Mouse (Mus musculus) CD4-positive, CD25-positive, alpha-beta regulatory T cell, adult 2 months (primary cell): Measurements from ENCODE around the gene Cnn2.

Experiments used
- DNase-seq: peaks from one replicate; pipeline ENCODE4 v3.0.0-alpha.2; 2012; ENCODE audit warnings: low read depth, low spot score

Cnn2 gene

DNA sequence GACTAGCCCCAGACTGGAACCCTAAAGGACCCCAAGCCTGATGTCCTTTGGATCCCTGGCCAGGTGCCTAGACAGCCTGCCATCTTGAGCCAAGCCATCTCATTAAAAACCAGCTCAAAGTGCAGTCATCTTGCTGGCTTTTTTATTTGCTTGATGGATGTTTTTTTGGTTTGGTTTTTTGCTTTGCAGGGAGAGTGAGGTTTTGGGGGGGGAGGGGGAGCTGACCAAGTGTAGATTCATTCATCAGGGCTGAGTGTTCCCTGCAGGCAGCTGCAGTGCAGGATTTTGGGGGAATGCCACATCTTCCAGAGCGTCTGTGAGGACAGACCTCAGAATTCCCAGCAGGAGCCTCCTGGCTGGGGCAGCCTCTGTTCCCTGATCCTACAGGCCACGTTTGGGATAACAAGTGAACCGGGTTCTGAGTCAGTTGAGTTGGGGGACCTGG, 19.2 kb upstream of the Cnn2 start:
- no peak for DNase-seq

DNA sequence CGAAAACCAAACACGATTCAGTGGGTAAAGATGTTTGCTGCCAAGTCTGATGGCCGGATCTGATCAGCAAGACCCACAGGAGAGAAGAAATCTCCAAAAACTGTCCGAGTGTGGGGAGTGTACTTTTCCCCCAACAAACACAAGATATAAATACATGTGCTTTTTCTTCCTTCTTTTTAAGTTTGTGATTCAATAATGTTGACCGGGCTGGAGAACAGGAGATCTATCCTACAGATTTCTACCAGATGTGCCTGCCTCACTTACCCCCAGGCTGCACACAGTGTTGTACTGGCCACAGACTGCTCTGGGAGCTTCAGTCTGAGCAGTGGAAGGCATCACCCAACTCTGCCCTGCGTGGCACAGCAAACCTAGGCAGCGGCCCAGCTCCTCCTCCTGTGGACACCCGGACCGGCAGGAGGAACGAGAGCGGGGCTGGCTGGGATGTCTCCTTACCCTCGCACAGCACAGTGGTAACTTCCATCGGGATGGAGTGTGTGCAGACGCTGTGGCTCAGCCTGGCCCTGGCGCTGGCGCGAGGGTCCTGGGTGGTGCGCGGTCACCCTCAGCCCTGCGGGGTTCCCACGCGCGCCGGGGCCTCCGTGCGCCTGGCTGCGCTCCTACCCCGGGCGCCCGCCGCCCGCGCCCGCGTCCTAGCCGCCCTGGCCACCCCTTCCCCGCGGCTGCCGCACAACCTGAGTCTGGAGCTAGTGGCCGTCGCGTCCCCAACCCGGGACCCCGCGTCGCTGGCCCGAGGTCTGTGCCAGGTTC, 17.8 kb upstream of the Cnn2 start, which contains the start of gene Grin3b:
Gene Grin3b, plus strand, starts transcription at position 301 of the 768 bp plus-strand sequence.
- no peak for DNase-seq

DNA sequence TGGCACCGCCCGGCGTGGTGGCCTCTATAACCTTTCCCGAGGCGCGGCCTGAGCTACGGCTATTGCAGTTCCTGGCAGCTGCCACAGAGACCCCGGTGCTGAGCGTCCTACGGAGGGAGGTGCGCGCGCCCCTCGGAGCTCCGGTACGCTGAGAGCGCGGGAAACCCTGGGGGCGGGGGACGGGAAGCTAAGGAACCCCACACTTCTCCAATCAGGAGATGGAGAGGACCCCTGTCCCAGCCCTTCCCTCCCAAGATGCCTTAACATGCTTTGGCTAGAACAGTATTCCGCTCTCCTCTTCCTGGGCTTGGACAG, 17.2 kb upstream of the Cnn2 start:
- no peak for DNase-seq

DNA sequence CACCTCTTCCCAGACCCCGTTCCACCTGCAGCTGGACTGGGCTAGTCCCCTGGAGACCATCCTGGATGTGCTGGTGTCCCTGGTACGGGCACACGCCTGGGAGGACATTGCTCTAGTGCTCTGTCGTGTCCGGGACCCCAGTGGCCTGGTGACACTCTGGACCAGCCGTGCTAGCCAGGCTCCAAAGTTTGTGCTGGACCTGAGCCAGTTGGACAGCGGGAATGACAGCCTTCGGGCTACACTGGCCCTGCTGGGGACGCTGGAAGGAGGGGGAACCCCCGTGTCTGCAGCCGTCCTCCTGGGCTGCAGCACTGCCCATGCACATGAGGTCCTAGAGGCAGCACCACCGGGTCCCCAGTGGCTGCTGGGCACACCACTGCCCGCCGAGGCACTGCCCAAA, 15.6 kb upstream of the Cnn2 start:
- DNase-seq = no peak

DNA sequence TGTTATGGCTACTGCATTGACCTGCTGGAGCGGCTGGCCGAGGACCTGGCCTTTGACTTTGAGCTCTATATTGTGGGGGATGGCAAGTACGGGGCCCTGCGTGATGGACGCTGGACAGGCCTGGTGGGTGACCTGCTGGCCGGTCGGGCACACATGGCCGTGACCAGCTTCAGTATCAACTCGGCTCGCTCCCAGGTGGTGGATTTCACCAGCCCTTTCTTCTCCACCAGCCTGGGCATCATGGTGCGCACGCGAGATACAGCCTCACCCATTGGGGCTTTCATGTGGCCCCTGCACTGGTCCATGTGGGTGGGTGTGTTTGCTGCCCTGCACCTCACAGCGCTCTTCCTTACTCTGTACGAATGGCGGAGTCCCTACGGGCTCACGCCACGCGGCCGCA, 14.3 kb upstream of the Cnn2 start:
- no peak for DNase-seq

DNA sequence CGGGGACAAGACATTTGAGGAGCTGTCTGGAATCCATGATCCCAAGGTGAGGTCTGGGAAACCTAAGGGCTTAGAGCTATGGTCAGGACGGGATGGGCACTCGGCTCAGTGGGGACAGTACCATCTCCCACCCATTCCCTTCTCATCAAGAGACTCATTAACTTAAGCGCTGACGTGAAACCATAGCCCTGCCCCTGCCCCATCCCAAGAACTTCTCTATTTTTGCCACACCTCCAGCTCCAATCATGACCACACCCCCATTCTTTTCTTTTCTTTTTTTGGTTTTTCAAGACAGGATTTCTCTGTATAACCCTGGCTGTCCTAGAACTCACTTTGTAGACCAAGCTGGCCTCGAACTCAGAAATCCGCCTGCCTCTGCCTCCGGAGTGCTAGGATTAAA, 13.7 kb upstream of the Cnn2 start:
- no peak for DNase-seq

DNA sequence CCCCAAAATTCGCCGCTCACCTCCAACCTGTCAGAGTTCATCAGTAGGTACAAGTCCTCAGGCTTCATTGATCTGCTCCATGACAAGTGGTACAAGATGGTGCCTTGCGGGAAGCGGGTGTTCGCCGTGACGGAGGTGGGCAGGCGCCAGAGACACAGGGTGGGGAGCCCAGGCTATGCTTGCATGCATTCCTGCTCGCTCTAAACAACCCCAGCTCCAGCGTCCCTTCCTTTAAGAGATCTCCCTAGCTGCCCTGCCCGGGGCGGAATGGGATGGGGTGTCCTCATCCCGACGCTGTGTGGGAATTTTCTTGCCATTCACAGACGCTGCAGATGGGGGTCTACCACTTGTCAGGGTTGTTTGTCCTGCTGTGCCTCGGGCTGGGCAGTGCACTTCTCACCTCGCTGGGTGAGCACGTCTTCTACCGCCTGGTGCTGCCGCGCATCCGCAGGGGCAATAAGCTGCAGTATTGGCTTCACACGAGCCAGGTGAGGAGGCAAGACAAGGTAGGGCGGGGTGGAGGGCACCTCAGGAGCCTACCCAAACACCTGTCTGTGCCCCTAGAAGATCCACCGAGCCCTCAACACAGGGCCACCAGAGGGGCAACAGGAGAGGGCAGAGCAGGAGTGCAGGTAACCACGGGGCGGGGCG, 12.2 kb upstream of the Cnn2 start:
- no peak for DNase-seq

DNA sequence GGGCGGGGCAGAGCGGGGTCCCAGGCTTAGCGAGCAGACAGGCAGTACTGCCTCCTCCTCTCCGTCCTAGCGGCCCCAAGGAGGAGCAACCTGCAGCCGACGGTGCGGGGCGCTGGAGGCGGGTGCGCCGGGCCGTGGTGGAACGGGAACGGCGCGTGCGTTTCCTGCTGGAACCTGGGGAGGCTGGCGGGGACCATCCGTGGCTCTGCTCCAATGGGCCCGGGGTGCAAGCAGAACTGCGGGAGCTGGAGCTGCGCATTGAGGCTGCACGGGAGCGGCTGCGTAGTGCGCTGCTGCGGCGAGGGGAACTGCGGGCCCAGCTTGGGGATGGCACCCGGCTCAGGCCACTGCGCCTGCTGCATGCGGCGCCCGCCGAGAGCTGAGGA, 11.7 kb upstream of the Cnn2 start:
- DNase-seq = no peak

DNA sequence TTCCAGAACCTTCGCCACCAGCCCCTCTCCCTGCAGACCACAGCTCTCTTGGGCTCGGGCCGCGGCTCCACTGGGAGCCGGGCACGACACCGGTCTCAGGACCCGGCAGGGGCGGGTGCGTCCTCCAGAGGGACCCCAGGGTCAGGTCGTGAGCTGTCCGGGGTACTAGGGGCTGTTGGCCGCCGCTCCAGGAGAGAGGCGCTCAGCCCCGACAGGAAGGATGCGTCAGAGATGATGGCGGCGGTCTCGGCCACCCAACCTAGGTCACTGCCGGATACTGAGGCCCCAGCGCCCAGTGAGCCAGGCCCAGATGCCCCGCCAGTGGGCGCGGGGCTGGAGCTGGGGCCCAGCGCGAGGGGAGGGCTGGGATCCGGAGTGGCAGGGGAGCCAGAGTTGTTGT, 11.1 kb upstream of the Cnn2 start:
- DNase-seq = no peak

DNA sequence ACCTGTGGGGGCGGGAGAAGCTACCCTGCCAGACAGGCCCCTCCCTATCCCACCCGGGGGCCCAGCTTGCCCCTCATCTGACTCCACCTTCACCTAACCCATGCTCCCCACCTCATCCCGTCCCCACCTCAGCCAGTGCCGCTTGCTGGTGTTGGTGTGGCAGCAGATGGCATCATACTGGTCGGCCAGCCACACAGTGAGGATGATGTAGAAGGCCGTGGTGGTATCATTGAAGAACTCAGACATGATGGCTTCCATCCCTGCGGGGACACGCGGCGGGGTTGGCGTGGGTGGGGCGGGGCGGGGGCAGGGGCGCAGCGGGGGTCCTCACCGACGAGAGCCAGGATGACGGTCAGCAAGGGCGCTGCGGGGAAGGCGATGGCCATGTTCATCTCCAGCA, 10.3 kb upstream of the Cnn2 start:
- DNase-seq = no peak

DNA sequence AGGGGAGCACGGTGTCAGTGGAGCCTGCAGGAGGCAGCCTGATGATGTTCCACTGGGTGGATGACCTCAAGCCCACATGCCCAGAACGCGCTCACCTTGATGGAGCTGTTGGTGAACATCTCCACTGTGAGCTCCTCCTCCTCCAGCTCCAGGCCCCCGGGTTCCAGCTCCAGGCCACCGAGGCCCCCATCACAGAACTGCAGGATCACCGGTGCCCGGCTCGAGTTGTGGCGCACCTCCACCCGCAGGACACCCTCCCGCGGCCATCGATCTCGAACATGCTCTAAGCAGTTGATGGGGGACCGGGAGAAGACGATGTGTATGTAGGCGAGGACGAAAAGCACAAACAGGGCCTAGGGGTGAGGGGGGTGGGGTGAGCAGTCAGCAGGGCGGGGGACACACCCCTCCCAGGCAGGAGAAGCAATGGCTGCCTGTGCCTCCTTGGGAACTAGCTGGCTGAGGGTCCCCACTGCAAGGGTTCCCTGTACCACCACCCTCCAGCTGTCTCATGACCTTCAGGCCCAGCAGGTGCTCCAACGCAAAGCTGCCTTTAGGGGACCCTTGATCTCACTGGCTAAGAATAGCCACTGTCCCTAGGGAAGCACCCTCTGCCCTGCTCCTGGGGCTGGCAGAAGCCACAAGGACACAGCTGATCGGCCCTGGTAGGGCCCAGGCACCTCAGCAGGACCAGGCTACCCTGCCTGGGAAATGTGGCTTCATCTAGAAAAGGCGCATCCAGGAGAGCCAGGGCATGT, 8.8 kb upstream of the Cnn2 start:
- DNase-seq = no peak

DNA sequence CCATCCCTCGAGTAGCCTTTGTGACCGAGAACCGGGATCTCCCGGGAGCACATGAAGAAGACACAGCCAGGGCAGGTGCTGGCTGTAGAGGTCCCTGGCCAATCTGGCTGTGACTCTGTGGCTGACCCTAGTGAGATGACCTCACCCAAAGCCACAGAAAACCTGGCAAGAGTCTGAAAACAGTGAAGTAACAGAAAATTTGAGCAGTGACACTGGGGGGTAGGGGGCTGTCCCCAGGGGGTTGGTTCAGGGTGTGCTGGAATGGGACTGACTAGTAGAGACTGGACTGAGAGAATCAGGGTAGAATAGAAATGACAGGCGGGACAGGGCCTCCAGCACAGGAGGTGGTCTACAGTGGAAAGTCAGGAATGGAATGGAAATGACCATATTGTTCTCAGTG, 5.2 kb upstream of the Cnn2 start:
- DNase-seq = peak; percentile 29

DNA sequence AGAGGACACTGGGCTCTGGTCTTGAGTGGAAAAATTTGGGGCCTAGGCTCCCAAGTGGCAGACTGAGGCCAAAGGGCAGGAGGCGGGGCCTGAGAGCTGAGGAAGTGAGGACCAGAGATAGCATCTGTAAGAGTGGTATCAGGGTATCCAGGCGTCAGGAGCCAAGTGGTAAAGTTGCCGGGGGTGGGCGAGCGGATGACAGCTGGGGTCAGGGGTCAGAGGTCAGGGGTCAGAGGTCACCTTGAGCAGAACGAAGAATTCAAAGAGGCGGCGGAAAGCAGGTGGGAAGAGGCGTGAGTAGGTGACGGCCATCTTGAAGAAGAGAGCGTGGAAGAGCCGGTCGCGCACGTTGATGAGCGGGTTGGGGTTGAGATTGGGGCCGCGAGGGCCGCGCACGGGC, 4.7 kb upstream of the Cnn2 start:
- peak; percentile 85 for DNase-seq

DNA sequence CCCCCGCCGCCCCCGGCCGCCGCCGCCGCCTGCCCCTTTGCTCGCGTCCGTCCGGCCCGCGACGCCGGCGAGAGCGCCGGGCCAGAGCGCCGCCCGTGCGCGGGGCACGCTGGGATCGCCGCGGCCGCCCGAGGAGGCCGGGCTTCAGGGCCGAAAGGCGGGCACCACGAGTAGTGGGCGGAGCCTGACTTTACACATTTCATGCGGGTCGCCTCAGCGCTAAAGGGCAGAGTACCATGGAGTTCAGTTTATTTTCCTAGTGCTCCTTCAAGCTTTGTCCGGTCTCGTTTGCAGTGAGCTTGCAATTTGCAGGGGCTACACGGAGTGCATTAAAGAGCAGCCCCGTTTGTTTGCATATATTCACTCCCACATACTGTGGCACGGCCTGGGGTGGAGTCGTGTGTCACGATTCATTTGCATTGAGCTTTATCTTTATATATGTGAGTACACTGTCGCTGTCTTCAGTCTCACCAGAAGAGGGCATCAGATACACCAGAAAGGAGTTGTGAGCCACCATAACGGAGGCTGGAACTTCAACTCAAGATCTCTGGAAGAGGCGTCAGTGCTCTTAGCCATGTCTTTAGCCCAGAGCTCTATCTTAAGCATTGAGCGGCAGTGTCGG, 4.1 kb upstream of the Cnn2 start, which contains the start of gene Tmem259:
Gene Tmem259, minus strand, starts transcription at position 136 of the 622 bp plus-strand sequence.
- DNase-seq = peak; percentile 92

DNA sequence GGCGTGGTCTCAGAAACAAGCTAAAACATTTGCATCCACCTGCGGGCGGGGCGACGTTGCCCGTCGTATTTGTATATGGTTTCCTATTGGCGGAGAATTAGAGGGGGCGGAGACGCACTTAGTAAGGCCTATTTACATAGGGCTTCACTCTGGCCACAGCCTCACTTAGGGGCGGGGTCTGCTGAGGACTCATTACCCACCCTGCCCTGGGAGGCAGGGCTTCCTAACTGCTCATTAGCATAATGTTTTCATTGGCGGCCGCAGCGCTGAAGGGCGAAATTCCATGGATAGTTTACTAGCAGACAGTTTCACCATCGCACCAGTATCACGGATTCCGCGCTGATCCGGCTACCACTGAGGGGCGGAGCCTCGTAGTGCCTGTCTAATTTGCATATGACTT, 3.5 kb upstream of the Cnn2 start:
- peak; percentile 98 for DNase-seq

DNA sequence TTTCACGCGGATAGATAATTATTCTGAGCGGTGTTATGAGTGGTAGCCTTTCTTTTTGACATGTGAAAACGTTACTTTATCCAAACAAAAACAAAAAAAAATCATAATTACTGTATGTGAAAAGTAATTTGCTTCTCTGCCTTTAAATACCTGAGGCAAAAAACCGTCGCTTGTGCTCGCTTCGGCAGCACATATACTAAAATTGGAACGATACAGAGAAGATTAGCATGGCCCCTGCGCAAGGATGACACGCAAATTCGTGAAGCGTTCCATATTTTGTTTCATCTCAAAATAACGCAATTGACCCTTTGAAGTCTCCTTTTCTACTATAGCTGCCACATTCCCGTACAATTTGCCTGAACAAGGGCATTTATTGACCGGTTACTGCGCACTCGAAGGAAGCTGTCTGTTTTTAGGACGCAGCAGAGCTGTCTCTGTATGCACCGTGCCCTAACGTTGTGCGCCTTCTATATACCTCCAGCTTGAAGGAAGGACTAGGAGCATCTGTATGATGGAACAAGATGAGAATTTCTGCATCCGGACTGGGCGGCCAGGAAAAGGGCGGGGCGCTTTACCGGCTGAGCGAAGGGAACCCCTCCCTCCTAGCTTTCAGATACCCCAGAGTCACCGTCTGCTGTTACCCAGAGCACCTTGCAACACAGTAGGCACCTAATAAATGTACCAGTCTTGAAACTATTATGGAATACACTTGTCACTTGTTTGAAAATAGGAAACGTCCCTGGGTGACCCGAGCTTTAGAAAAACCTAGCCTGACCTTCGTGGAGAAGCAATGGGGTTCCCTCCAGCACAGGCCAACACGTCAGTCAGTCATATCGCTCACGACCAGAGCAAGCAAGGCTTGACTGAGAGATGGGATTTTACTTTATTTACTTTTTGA, 2.8 kb upstream of the Cnn2 start:
- peak; percentile 86 for DNase-seq

DNA sequence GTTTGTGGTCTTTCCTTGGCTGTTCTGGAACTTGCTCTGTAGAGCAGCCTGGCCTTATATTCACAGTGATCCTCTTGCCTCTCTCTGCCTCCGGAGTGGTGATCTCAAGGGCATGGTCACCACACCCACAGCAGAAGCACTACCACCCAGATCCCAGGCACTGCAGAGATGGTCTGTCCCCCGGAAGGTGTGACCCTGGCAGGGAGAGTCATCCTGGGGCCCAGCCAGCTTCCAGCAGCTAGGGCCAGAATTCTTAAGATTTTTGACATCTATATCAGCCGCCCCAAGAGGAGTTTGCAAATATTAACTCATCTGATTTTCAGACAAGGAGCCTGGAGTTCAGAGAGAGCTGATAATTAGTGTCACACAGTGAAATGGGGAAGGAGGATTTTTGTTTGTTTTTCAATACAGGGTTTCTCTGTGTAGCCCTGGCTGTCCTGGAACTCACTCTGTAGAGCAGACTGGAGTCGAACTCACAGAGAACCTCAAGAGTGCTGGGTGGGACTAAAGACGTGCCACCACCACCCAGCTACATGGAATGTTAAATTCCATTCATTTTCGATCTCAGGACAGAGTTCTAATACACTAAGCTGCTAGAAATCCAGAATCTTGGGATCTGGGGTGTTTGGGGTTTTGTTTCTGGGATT, 2.0 kb upstream of the Cnn2 start:
- DNase-seq = no peak

DNA sequence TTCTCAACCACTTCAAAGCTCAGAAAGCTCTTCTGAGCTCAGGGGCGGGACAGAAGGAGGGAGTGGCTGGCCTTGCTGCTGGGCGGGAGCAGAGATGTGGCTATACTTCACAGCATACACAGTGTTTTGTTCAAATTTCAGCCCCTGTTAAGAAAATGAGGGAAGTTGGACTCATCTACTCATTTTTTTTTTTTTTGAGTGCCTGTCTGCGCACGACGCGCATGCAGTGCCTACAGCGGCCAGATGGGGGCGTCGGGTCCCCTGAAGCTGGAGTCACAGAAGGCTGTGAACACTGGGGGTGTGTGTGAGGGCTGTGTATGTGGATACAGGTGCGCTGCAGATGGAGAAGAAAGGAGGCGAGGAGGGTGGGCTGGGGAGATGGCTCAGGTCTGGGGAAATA, 1.4 kb upstream of the Cnn2 start:
- DNase-seq = peak; percentile 96

DNA sequence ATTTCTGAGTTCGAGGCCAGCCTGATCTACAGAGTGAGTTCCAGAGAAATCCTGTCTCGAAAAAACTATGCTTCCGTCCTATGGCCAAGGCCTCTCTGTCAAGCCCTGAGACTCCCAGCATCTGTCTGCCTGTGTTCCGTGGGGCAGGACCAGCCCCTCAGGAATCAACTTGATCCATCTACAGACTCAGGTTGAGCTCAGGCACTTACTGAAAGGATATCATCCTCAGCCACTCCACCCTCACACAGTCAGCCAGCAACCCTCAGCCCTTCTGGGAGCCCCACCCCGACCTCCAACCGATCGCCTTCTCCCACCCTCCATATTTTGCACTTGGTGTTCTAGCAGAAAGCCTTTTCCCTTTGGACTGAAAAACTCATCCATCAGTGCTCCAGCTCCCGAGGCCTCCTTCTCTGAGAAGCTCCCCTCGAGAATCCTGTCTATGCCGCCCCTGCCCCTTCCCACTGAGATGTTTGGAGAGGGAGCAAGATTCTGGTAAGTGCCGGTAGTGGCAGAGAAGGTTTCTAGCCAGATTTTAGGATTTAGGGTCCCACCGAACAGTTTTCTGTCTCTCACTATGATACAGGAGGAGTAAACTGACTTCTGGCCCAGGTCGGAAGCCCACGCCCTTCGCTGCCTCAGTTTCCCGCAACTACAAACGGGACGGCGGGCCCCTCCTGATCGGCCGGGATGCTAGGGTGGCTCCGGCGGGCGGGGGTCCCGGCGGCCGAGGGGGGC, 446 bp upstream of the Cnn2 start:
- DNase-seq = peak; percentile 45

DNA sequence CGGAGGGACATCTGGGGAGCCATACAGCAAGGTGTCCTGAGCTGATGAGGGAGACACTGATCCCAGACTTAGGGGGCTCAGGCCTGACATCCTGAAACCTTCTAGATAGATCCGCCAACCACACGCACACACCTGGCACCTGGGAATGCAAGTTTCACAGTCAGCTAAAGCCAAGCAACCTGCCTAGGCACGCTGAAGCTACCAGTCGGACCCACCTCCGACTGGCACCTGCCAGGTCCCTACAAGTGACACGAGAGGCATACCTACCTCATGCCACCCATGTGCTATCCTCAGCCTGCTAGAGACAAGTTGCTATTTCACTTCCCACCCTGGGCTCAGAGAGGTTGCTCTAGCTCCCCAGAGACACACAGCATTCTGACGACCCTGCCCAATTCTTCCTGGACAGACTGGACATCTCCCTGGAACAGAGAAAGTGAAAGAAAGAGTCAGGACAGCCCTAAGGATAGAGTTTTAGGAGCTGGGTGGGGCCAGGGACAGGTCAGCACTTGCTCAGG, 945 bp downstream of the Cnn2 start:
- DNase-seq = no peak
